Mouse (Mus musculus): Measurements from ENCODE around the gene Tmem175.

Gene Tmem175

GRCm38 (mm10) chr5:108654444-108654990 is 24.9 kb downstream of the Tmem175 start:
- no peak for DNase-seq (ENCODE audit: low spot score)

- DNase-seq (ENCODE audit: low spot score): no peak
Observed at GRCm38 (mm10) chr5:108655381-108655780, 25.8 kb downstream of the Tmem175 start.

- DNase-seq (ENCODE audit: low spot score): no peak
Observed at GRCm38 (mm10) chr5:108655891-108656650, 26.5 kb downstream of the Tmem175 start.

- DNase-seq (ENCODE audit: low spot score): no peak
Observed at GRCm38 (mm10) chr5:108657406-108657805, 27.8 kb downstream of the Tmem175 start.

DNA sequence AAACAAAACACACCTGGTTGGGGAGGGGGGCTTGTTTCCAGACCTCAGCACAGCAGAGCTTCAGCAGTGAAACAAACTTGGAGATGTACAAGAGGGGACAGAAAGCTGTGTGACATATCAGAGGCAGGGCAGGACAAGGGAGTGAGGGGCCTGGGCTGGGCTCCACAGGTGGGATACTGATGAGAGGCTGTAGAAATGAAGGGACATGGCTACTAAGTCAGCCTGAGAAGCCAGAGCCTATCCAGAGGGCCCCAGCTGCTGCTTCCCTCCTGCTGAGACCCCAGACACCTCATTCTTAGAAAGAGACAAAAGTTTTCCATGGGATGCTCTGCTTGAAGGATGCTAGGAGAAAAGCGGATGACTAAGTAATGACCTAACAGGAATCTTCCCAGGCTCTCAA is 29.0 kb downstream of the Tmem175 start:
- DNase-seq (ENCODE audit: low spot score): no peak

GRCm38 (mm10) chr5:108659698-108660631 is 30.4 kb downstream of the Tmem175 start, which contains the start of gene Idua:
Idua (plus strand) TSS chr5:108660331.
- DNase-seq (ENCODE audit: low spot score): no peak

DNA sequence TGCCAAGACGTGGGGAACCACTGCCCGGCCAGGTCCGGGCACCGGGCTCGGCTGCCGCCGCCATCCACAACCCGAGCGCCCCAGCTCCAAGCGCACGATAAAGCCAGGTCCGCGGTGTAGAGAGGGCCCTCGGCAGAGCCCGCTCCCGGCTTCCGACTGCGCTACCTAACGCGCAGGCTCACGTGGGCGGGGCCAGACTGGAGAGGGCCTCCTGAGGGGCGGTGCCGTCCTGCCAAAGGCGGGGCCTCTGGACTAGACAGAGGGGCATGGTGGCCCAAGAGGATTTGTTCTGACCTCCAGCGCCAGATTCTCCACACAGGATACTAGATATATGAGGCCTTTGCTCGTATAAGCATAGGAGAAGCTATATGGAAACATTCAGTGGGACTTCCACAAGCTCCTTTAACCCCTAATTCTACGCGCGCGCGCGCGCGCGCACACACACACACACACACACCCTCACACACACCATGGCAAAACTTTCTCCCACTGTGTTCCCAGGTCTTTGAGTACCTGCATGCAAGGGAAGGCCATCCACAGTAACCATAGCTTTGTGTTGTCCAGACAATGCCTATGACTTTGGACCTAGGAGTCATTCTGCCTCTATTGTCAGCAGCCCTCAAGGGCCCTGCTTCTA is 31.2 kb downstream of the Tmem175 start:
- peak; percentile 90 for DNase-seq (ENCODE audit: low spot score)

- DNase-seq (ENCODE audit: low spot score): no peak
Observed at GRCm38 (mm10) chr5:108662772-108663171, 33.2 kb downstream of the Tmem175 start.

DNA sequence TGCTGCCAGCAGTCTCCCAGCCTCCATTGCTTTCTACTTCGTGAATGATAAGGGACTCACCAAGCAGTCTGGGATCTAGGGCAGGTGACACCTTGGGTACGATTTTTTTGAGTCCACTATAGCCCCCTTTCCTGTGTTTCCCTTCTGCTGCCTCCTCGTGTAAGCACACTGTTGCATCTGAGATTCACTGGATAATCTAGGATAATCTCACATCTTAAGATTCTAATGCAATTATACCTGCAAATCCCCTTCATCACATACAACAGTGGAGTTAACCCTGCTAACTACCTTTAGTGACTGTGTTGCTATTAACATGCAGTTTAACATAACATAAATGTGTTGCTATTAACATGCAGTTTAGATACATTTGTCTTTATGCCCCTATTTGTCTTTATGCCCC is 35.5 kb downstream of the Tmem175 start:
- no peak for DNase-seq (ENCODE audit: low spot score)

DNA sequence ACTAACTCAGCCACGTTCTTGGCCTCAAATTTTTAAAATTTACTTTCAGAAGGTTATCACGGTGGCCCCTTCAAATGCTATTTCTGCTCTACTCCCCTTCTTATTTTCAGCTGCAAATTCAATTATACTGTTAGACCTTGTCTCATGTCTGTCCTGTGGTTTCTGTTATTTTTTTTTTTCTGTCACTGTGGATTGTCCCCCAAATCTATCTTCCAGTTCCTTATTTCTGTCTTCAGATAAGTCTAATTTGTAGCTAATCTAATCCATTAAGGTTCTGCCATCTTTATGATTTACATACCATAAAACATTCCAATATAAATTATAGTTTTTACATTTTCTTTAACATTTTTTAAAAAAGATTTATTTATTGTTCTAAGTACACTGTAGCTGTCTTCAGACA is 37.8 kb downstream of the Tmem175 start:
- DNase-seq (ENCODE audit: low spot score): no peak

DNA sequence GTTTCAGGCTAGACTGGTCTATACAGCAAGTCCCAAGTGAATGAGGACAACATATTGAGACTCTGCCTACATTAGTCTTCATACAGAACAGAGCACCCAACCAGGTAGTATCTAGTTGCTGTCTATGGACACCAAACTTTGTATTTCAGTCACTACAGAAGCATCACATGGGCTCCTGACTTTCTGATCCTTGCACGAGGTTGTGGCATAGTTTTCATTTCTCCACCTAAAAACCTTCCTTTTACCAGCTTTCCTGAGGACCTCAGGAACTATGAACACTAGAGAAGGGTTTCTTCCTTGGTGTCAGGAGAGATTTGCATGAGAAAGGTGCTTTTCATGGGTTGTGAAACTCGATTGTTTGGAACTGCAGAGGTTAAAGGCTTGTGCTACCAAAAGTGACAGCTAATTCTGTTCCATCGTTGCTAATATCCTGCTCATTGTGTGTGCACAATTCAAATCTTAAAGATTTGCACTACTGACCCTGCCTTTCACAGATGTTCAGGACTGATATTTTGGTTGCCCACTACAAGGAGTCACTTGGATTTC is 38.9 kb downstream of the Tmem175 start:
- no peak for DNase-seq (ENCODE audit: low spot score)

GRCm38 (mm10) chr5:108668977-108669936 is 39.7 kb downstream of the Tmem175 start, which contains the start of gene Dgkq:
Dgkq (minus strand) TSS chr5:108669672.
- DNase-seq (ENCODE audit: low spot score): peak; percentile 78

- no peak for DNase-seq (ENCODE audit: low spot score)
Observed at GRCm38 (mm10) chr5:108669986-108670385, 40.4 kb downstream of the Tmem175 start.

DNA sequence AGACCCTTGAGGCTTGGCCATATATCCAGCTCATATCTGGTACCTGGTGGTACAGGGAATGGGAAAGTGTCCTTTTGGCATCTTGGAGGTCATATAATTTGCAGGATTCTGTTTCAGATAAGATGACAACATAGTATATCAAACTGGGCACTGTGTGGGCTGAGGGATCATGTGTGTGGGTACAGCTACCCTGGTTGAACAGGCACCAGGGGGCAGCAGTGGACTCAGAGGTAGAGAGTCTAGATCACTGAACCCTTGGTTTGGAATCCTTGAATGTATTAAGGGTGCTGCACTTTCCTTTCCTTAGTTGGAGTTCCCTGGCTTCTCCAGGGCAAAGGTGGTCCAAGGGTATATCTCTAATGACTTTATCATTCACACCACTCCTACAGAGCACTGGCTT is 41.2 kb downstream of the Tmem175 start:
- DNase-seq (ENCODE audit: low spot score): peak; percentile 27

DNA sequence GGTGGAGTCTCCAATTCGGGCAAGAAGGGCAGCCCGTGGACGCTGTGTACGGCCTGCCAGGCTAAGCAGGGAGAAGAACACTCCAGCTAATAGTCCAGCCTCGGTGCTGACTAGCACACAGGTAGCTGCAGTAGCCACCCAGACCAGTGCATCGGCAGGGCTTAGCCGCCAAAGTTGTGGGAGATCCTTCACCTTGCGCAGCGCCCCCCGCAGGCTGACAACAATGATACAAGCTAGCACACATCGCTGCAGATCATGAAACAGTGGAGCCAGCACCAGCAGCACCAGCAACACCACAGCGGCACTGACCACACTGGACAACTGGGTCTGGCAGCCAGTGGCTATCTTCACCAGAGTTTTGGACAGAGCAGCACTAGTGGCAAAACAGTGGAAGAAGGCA is 42.2 kb downstream of the Tmem175 start:
- no peak for DNase-seq (ENCODE audit: low spot score)

DNA sequence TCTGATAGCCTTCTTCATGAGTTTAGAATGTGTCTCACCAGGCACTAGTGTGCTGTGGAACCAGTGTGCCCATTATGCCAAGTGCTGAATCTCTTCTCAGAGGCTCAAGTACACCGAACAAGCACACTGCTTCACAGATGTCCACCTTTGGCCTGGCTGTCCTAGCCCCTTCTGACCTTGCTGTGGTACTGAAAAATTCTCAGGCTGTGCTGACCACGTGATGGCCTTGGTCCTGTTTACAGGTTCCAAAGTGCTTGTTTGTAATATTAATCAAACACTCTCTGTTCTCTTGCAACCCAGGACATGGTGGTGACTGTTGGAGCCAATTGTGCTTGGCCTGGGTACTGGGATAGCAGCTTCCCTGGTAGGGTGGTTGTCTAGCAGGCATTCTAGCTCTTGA is 45.1 kb downstream of the Tmem175 start:
- no peak for DNase-seq (ENCODE audit: low spot score)

- DNase-seq (ENCODE audit: low spot score): no peak
Observed at GRCm38 (mm10) chr5:108675251-108675816, 45.8 kb downstream of the Tmem175 start, which contains the start of gene Slc26a1. Slc26a1 (minus strand) TSS chr5:108675569.

- DNase-seq (ENCODE audit: low spot score): no peak
Observed at GRCm38 (mm10) chr5:108676772-108677498, 47.4 kb downstream of the Tmem175 start.

DNA sequence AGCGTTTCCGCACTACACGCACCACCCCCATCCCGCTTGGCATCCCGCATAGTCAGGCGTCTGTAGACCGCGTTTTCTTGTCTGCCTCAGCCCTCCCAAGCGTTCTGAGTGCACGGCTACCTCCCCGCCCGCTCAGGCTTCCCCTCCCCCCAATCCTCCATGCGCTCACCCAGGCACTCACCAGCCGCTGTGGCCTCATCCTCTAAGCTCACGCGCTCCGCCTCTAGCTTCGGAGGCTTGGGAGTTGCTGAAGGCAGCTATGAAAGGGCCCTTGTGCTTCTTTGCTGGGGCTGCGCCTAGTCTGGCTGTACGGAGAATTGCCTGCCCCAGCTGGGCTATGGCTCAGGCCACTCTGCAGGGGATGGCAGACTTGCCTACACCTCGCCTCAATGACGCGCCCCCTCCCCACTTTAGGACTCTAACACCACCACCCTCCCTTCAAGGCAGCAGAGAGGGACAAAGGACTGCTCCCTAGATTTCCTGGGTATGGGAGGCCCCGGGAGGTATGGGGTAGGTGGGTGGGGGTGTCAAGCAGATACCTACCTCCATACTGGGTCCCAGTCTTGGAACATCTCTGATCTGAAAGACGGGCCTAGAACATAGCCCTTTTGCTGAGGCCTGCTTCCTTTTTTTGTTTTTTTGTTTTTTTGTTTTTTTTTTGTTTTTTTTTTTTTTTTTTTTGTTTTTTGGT is 48.2 kb downstream of the Tmem175 start:
- DNase-seq (ENCODE audit: low spot score): no peak

Data from urinary bladder, postnatal 25 days (tissue).